Mouse (Mus musculus) liver, embryonic 12.5 days (tissue): ENCODE measurements around the gene Srl. TPM values are rescaled to one million over a fixed set of nuclear protein-coding genes. Genes with fewer than 3 reads are reported as not detected.
"Not testable (repeated sequence)": the region's sequence is repeated elsewhere in the genome, so short reads cannot be mapped to it uniquely, and the experiment has no call there.

Experiments used
- ATAC-seq: fragments of 200-750 bp; cut with Nextera tagmentation; 2 replicates; pipeline ENCODE4 v1.8.0; 2017; ENCODE audit warnings: moderate number of reproducible peaks, mild to moderate bottlenecking, moderate library complexity
- H3K27ac ChIP-seq: fragments of 300-500 bp; sonication (generic); 2 replicates; pipeline ENCODE4 v1.5.1; 2016; ENCODE audit warnings: mild to moderate bottlenecking
- H3K27me3 ChIP-seq: fragments of 300-500 bp; sonication (generic); replicated peaks from 2 replicates; pipeline ENCODE4 v1.6.1; 2016; ENCODE audit warnings: mild to moderate bottlenecking, moderate library complexity
- H3K36me3 ChIP-seq: fragments of 300-500 bp; sonication (generic); 2 replicates; pipeline ENCODE4 v1.6.1; 2016; ENCODE audit warnings: mild to moderate bottlenecking, moderate library complexity
- H3K4me1 ChIP-seq: fragments of 300-500 bp; sonication (generic); 2 replicates; pipeline ENCODE4 v1.6.1; 2016
- H3K4me2 ChIP-seq: fragments of 300-500 bp; sonication (generic); 2 replicates; pipeline ENCODE4 v1.6.1; 2016; ENCODE audit warnings: mild to moderate bottlenecking, moderate library complexity
- H3K4me3 ChIP-seq: fragments of 300-500 bp; sonication (generic); 2 replicates; pipeline ENCODE4 v1.5.1; 2016; ENCODE audit warnings: mild to moderate bottlenecking, moderate library complexity
- H3K9ac ChIP-seq: fragments of 300-500 bp; sonication (generic); 2 replicates; pipeline ENCODE4 v1.6.1; 2016; ENCODE audit warnings: mild to moderate bottlenecking, moderate library complexity
- H3K9me3 ChIP-seq: fragments of 300-500 bp; sonication (generic); replicated peaks from 2 replicates; pipeline ENCODE4 v1.6.1; 2016; ENCODE audit warnings: mild to moderate bottlenecking, moderate library complexity
- WGBS: fragments of 180-500 bp; shearing (Covaris S2); methylation state at CpG from one replicate; pipeline ENCODE4 v1.1.7; 2016; ENCODE audit not compliant: insufficient replicate concordance; 5-methylcytosine and 5-hydroxymethylcytosine counted together
- polyA plus RNA-seq: library from polyadenylated mRNA; unstranded; fragments of >200 nt; fragmentation: Nextera tagmentation; extraction: Ambion mirVana; gene quantifications from 2 replicates; pipeline ENCODE4 v1.2.1, GENCODE M21; 2016

Srl gene
- polyA plus RNA-seq, 1 experiment from 2014 or later: 5.6 TPM

GRCm38 (mm10) chr16:4480616-4481265 is 60.9 kb downstream of the Srl start:
- no peak overlapping the region for H3K4me2 ChIP-seq
- no peak overlapping the region for H3K9ac ChIP-seq
- H3K4me1 ChIP-seq: 0 out of 2 replicates have a peak, but pooled peaks cover 2% of the 10 kb centered on the region
- H3K9me3 ChIP-seq: no peaks in the 10 kb centered on the region
- H3K36me3 ChIP-seq: peaks cover 2% of the 10 kb centered on the region; the same call in 1 of the 2 replicates
- 68% methylated on average over 5 of the region's 5 CpGs for WGBS
- no peaks in the 10 kb centered on the region for H3K27me3 ChIP-seq
- no peak overlapping the region for H3K4me3 ChIP-seq
- no peak for ATAC-seq
- H3K27ac ChIP-seq: no peak overlapping the region

- Histone ChIP-seq H3K9me3 (no peaks in the 10 kb centered on the region), H3K36me3 (no peaks in the 10 kb centered on the region; the same call in 1 of the 2 replicates), H3K4me2 (no peak overlapping the region), H3K9ac (no peak overlapping the region), H3K4me3 (no peak overlapping the region), H3K27ac (no peak overlapping the region), H3K4me1 (peaks cover 18% of the 10 kb centered on the region), H3K27me3 (no peaks in the 10 kb centered on the region)
- WGBS: 75% methylated on average over 10 of the region's 10 CpGs
- ATAC-seq: no peak
Measured at GRCm38 (mm10) chr16:4477591-4478215, 63.9 kb downstream of the Srl start.

- ATAC-seq: peak; percentile 92
- peak overlapping the region; percentile 65 for H3K4me3 ChIP-seq
- H3K27me3 ChIP-seq: no peaks in the 10 kb centered on the region
Measured at GRCm38 (mm10) chr16:4474882-4475803, 66.5 kb downstream of the Srl start.

GRCm38 (mm10) chr16:4474040-4474881 is 67.4 kb downstream of the Srl start:
- H3K27me3 ChIP-seq: not testable (repeated sequence)

More at GRCm38 (mm10) chr16:4474882-4475803, 66.5 kb downstream of the Srl start:
- peak overlapping the region; percentile 59 for H3K27ac ChIP-seq
- WGBS: 10% methylated on average over 42 of the region's 42 CpGs
- H3K4me1 ChIP-seq: peaks cover 20% of the 10 kb centered on the region
- no peaks in the 10 kb centered on the region for H3K9me3 ChIP-seq
- H3K36me3 ChIP-seq: no peaks in the 10 kb centered on the region
- H3K9ac ChIP-seq: peak overlapping the region; percentile 77
- peak overlapping the region; percentile 85 for H3K4me2 ChIP-seq

GRCm38 (mm10) chr16:4473231-4473630 is 68.4 kb downstream of the Srl start:
- Histone ChIP-seq H3K27ac (no peak overlapping the region), H3K4me3 (no peak overlapping the region), H3K9me3 (no peaks in the 10 kb centered on the region), H3K4me2 (no peak overlapping the region), H3K27me3 (no peaks in the 10 kb centered on the region), H3K36me3 (no peaks in the 10 kb centered on the region), H3K4me1 (peaks cover 30% of the 10 kb centered on the region), H3K9ac (no peak overlapping the region)
- WGBS: 69% methylated on average over 5 of the region's 5 CpGs
- no peak for ATAC-seq

More at GRCm38 (mm10) chr16:4474040-4474881, 67.4 kb downstream of the Srl start:
- not testable (repeated sequence) for ATAC-seq, H3K9me3 ChIP-seq, H3K36me3 ChIP-seq
- peak overlapping the region; percentile 59 for H3K27ac ChIP-seq
- peak overlapping the region; percentile 65 for H3K4me3 ChIP-seq
- H3K4me1 ChIP-seq: peaks cover 28% of the 10 kb centered on the region
- peak overlapping the region; percentile 77 for H3K9ac ChIP-seq
- H3K4me2 ChIP-seq: peak overlapping the region; percentile 85
- WGBS: 53% methylated on average over 10 of the region's 10 CpGs

GRCm38 (mm10) chr16:4472687-4473086 is 68.9 kb downstream of the Srl start:
- Histone ChIP-seq H3K4me3 (no peak overlapping the region), H3K27me3 (no peaks in the 10 kb centered on the region), H3K9me3 (no peaks in the 10 kb centered on the region), H3K27ac (no peak overlapping the region), H3K4me1 (peaks cover 30% of the 10 kb centered on the region), H3K9ac (no peak overlapping the region), H3K4me2 (no peak overlapping the region), H3K36me3 (no peaks in the 10 kb centered on the region)
- no peak for ATAC-seq
- 64% methylated on average over 3 of the region's 3 CpGs for WGBS

GRCm38 (mm10) chr16:4469599-4470352 is 71.8 kb downstream of the Srl start:
- H3K4me3 ChIP-seq: no peak overlapping the region
- no peak for ATAC-seq
- WGBS: 24% methylated on average over 10 of the region's 10 CpGs
- no peaks in the 10 kb centered on the region for H3K9me3 ChIP-seq
- no peaks in the 10 kb centered on the region for H3K36me3 ChIP-seq
- no peak overlapping the region for H3K4me2 ChIP-seq
- no peaks in the 10 kb centered on the region for H3K27me3 ChIP-seq
- peaks cover 30% of the 10 kb centered on the region for H3K4me1 ChIP-seq
- no peak overlapping the region for H3K9ac ChIP-seq
- H3K27ac ChIP-seq: no peak overlapping the region

GRCm38 (mm10) chr16:4464529-4465089 is 77.0 kb downstream of the Srl start:
- Histone ChIP-seq H3K27ac (no peak overlapping the region), H3K4me3 (no peak overlapping the region), H3K9me3 (no peaks in the 10 kb centered on the region), H3K27me3 (peaks cover 8% of the 10 kb centered on the region; the same call in 1 of the 2 replicates), H3K4me2 (no peak overlapping the region), H3K9ac (no peak overlapping the region), H3K36me3 (no peaks in the 10 kb centered on the region), H3K4me1 (peaks cover 18% of the 10 kb centered on the region)
- 51% methylated on average over 9 of the region's 9 CpGs for WGBS
- no peak for ATAC-seq

- Histone ChIP-seq H3K4me1 (no peaks in the 10 kb centered on the region), H3K9ac (no peak overlapping the region), H3K4me3 (no peak overlapping the region), H3K27me3 (peaks cover 24% of the 10 kb centered on the region), H3K9me3 (no peaks in the 10 kb centered on the region), H3K4me2 (no peak overlapping the region), H3K27ac (no peak overlapping the region), H3K36me3 (no peaks in the 10 kb centered on the region)
- 57% methylated on average over 3 of the region's 3 CpGs for WGBS
- ATAC-seq: no peak
Measured at GRCm38 (mm10) chr16:4457927-4458326, 83.7 kb downstream of the Srl start.

GRCm38 (mm10) chr16:4456391-4456790 is 85.2 kb downstream of the Srl start:
- H3K36me3 ChIP-seq: no peaks in the 10 kb centered on the region
- H3K4me3 ChIP-seq: no peak overlapping the region
- WGBS: 68% methylated on average over 5 of the region's 5 CpGs
- H3K9me3 ChIP-seq: no peaks in the 10 kb centered on the region
- ATAC-seq: no peak
- no peak overlapping the region for H3K27ac ChIP-seq
- no peak overlapping the region for H3K9ac ChIP-seq
- no peak overlapping the region for H3K4me2 ChIP-seq
- H3K27me3 ChIP-seq: peaks cover 16% of the 10 kb centered on the region
- no peaks in the 10 kb centered on the region for H3K4me1 ChIP-seq
